17 mouse cellular contexts compared by ENCODE assay signal in the genomic region with DNA sequence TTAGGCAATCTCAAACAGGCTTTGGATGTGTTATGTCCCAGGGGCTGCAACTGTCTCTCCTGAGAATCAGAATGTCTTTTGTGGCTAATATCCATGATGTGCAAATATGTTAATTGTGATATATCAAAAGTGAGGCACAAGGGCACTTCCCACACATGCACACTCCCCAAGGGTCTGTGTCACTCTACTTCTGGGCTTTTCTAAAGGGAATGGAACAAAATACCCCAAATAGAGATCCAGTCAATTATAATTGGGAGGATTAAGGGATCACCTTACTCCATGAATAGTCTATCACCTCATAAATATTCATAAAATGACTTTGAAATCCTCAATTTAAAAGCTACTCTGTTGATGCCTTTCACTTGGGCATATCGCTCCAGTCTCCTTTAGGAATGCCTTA.
DNase-seq lines count a peak whose midpoint lies in the region; ATAC-seq lines count a peak whose summit lies in the region.
"Had no signal": no experiment of that assay in that cellular context is flagged by ENCODE, and none has a peak within 500 bp of the region (broad histone marks: within the 10 kb centered on the region; RNA-seq: fewer than 3 reads in every experiment).

No protein-coding gene starts in this region.

- no peaks in the 10 kb centered on the region for H3K9me3 ChIP-seq in forebrain, embryonic 12.5 days
- H3K9me3 ChIP-seq in forebrain, embryonic 10.5 days = no peaks in the 10 kb centered on the region
- no peaks in the 10 kb centered on the region for H3K9me3 ChIP-seq in hindbrain, embryonic 14.5 days (ENCODE audit: control insufficient read depth, low read length)
- H3K9me3 ChIP-seq in hindbrain, embryonic 13.5 days = no peaks in the 10 kb centered on the region
- no peaks in the 10 kb centered on the region for H3K9me3 ChIP-seq in midbrain, embryonic 13.5 days
- H3K9me3 ChIP-seq: embryonic facial prominence, embryonic 12.5 days; heart, embryonic 15.5 days had no signal

- no peak for DNase-seq in forebrain, embryonic 10.5 days (ENCODE audit: extremely low spot score, low spot score)
- no peak for DNase-seq in hindbrain, embryonic 14.5 days (ENCODE audit: low spot score)
- no peak for DNase-seq in thymus, postnatal 14 days
- no peak for DNase-seq in left cerebral cortex, postnatal 36 days (ENCODE audit: low spot score in 2 of 2)
- DNase-seq: adrenal gland, postnatal 10 days; cerebellum, adult 11-12 months; cerebellum, adult 9-10 months; cerebellum, postnatal 25 days; gastrocnemius, postnatal 36 days; heart, adult 11 months; heart, postnatal 14 days had no signal

- ATAC-seq in forebrain, embryonic 12.5 days (ENCODE audit: low FRiP score) = peak; percentile 77; the same call in 1 of the 2 replicates
- ATAC-seq in hindbrain, embryonic 14.5 days (ENCODE audit: low FRiP score) = 0 out of 2 replicates have a peak, but pooled peaks have one; percentile 31
- ATAC-seq in hindbrain, embryonic 13.5 days (ENCODE audit: low FRiP score) = no peak
- peak; percentile 89 for ATAC-seq in midbrain, embryonic 13.5 days
- ATAC-seq: hindbrain, postnatal 0 days had no signal

- peaks cover 2% of the 10 kb centered on the region; the same call in 1 of the 2 replicates for H3K27me3 ChIP-seq in forebrain, embryonic 12.5 days
- H3K27me3 ChIP-seq in forebrain, embryonic 10.5 days (ENCODE audit: poor library complexity, severe bottlenecking) = 0 out of 2 replicates have a peak, but pooled peaks cover 8% of the 10 kb centered on the region
- no peaks in the 10 kb centered on the region for H3K27me3 ChIP-seq in hindbrain, embryonic 14.5 days (ENCODE audit: control insufficient read depth, insufficient read depth, low read length)
- H3K27me3 ChIP-seq in hindbrain, embryonic 13.5 days = no peaks in the 10 kb centered on the region
- peaks cover 8% of the 10 kb centered on the region; the same call in 1 of the 2 replicates for H3K27me3 ChIP-seq in midbrain, embryonic 13.5 days
- H3K27me3 ChIP-seq: embryonic facial prominence, embryonic 12.5 days; heart, embryonic 15.5 days had no signal

- intact Hi-C loops in left cerebral cortex, postnatal 36 days (cut with DNase I) = no loop called here

- no peak overlapping the region for H3K4me2 ChIP-seq in forebrain, embryonic 12.5 days
- no peak overlapping the region for H3K4me2 ChIP-seq in hindbrain, embryonic 14.5 days (replicated peaks)
- no peak overlapping the region for H3K4me2 ChIP-seq in hindbrain, embryonic 13.5 days
- H3K4me2 ChIP-seq in midbrain, embryonic 13.5 days (replicated peaks) = no peak overlapping the region
- H3K4me2 ChIP-seq: embryonic facial prominence, embryonic 12.5 days; heart, embryonic 15.5 days had no signal

- no peak overlapping the region for H3K9ac ChIP-seq in forebrain, embryonic 12.5 days
- no peak overlapping the region for H3K9ac ChIP-seq in hindbrain, embryonic 14.5 days
- no peak overlapping the region for H3K9ac ChIP-seq in hindbrain, embryonic 13.5 days
- H3K9ac ChIP-seq in midbrain, embryonic 13.5 days (replicated peaks) = no peak overlapping the region
- H3K9ac ChIP-seq: embryonic facial prominence, embryonic 12.5 days; heart, embryonic 15.5 days had no signal

- no peaks in the 10 kb centered on the region for H3K36me3 ChIP-seq in forebrain, embryonic 12.5 days (replicated peaks)
- H3K36me3 ChIP-seq in forebrain, embryonic 10.5 days (replicated peaks) = no peaks in the 10 kb centered on the region
- no peaks in the 10 kb centered on the region for H3K36me3 ChIP-seq in hindbrain, embryonic 14.5 days (replicated peaks; ENCODE audit: control insufficient read depth, insufficient read depth)
- no peaks in the 10 kb centered on the region for H3K36me3 ChIP-seq in hindbrain, embryonic 13.5 days
- no peaks in the 10 kb centered on the region for H3K36me3 ChIP-seq in midbrain, embryonic 13.5 days
- H3K36me3 ChIP-seq: embryonic facial prominence, embryonic 12.5 days; heart, embryonic 15.5 days had no signal

- H3K4me3 ChIP-seq in forebrain, embryonic 12.5 days (replicated peaks) = no peak overlapping the region
- no peak overlapping the region for H3K4me3 ChIP-seq in forebrain, embryonic 10.5 days
- H3K4me3 ChIP-seq in hindbrain, embryonic 14.5 days (replicated peaks; ENCODE audit: low read length) = no peak overlapping the region
- H3K4me3 ChIP-seq in hindbrain, embryonic 13.5 days = no peak overlapping the region
- no peak overlapping the region for H3K4me3 ChIP-seq in midbrain, embryonic 13.5 days (replicated peaks)
- H3K4me3 ChIP-seq: embryonic facial prominence, embryonic 12.5 days; heart, embryonic 15.5 days had no signal

- no peaks in the 10 kb centered on the region for H3K4me1 ChIP-seq in forebrain, embryonic 12.5 days
- H3K4me1 ChIP-seq in forebrain, embryonic 10.5 days = no peaks in the 10 kb centered on the region
- H3K4me1 ChIP-seq in hindbrain, embryonic 14.5 days (replicated peaks; ENCODE audit: control insufficient read depth, insufficient read depth, low read length) = no peaks in the 10 kb centered on the region
- no peaks in the 10 kb centered on the region for H3K4me1 ChIP-seq in hindbrain, embryonic 13.5 days (replicated peaks)
- no peaks in the 10 kb centered on the region; the same call in 1 of the 2 replicates for H3K4me1 ChIP-seq in midbrain, embryonic 13.5 days (replicated peaks)
- H3K4me1 ChIP-seq: embryonic facial prominence, embryonic 12.5 days; heart, embryonic 15.5 days had no signal

- WGBS in forebrain, embryonic 12.5 days = 35% methylated on average over 1 of the region's 1 CpGs
- WGBS in forebrain, embryonic 10.5 days = 56% methylated on average over 1 of the region's 1 CpGs
- WGBS in hindbrain, embryonic 14.5 days = 61% methylated on average over 1 of the region's 1 CpGs
- 66% methylated on average over 1 of the region's 1 CpGs for WGBS in hindbrain, embryonic 13.5 days
- WGBS in midbrain, embryonic 13.5 days = 27% methylated on average over 1 of the region's 1 CpGs

- H3K27ac ChIP-seq in forebrain, embryonic 12.5 days = no peak overlapping the region
- H3K27ac ChIP-seq in forebrain, embryonic 10.5 days = no peak overlapping the region
- no peak overlapping the region for H3K27ac ChIP-seq in hindbrain, embryonic 14.5 days
- no peak overlapping the region for H3K27ac ChIP-seq in hindbrain, embryonic 13.5 days
- H3K27ac ChIP-seq in midbrain, embryonic 13.5 days = no peak overlapping the region
- H3K27ac ChIP-seq: embryonic facial prominence, embryonic 12.5 days; heart, embryonic 15.5 days; hindbrain, postnatal 0 days had no signal
